Mouse (Mus musculus) E14TG2a.4 (cell line): Measurements from ENCODE around the gene Celf5.

Experiments
- CTCF ChIP-seq: conservative IDR thresholded peaks from 2 replicates; pipeline ENCODE4 v1.5.1; 2014; ENCODE audit warnings: low read length
- NANOG ChIP-seq: IDR thresholded peaks from 2 replicates; pipeline ENCODE4 v1.6.1; 2014; ENCODE audit warnings: borderline replicate concordance, low read length, mixed read lengths

GRCm38 (mm10) chr10:81409330-81409729 is 73.2 kb downstream of the Celf5 start:
- TF ChIP-seq CTCF (no peak), NANOG (no peak)
